Comparison of ENCODE assay signal across 18 mouse cellular contexts in the genomic region with DNA sequence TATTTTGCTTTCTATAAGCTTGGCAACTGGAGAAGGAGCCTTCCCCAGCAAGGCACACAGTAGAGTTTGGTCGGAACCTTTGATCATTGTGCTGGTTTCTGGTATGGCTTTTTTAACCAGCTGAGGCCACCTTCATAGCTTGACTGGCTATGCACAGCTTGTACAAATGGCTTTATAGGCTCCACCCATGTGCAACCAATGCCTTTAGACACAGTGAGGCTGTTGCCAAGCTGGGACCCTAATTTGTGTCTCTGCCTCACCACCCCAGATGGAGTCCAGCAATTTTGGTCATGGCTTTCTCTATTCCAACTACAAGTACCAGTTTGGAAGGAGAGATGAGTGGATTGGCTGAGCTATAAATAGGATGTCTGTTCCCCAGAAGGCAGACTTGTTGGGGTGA.
"Had no signal": no experiment of that assay in that cellular context is flagged by ENCODE, and none has a peak within 500 bp of the region (broad histone marks: within the 10 kb centered on the region; RNA-seq: fewer than 3 reads in every experiment).

No protein-coding gene starts in this region.

- H3K9me3 ChIP-seq: lung, embryonic 15.5 days; megakaryocyte, embryonic 14.5 days; midbrain, embryonic 13.5 days; midbrain, embryonic 15.5 days; neural tube, embryonic 12.5 days had no signal

- H3K4me1 ChIP-seq: midbrain, embryonic 13.5 days; midbrain, embryonic 15.5 days; neural tube, embryonic 12.5 days had no signal

- H3K27ac ChIP-seq: lung, embryonic 15.5 days; macrophage; midbrain, embryonic 13.5 days; midbrain, embryonic 15.5 days; neural tube, embryonic 12.5 days had no signal

- H3K9ac ChIP-seq: lung, embryonic 15.5 days; midbrain, embryonic 13.5 days; midbrain, embryonic 15.5 days; neural tube, embryonic 12.5 days had no signal

- H3K36me3 ChIP-seq: lung, embryonic 15.5 days; midbrain, embryonic 13.5 days; midbrain, embryonic 15.5 days; neural tube, embryonic 12.5 days had no signal

- H3K27me3 ChIP-seq: lung, embryonic 15.5 days; midbrain, embryonic 13.5 days; midbrain, embryonic 15.5 days; neural tube, embryonic 12.5 days had no signal

- DNase-seq: lung, adult 2 months; lung, postnatal 14 days; lung, postnatal 36 days; right cerebral cortex, adult 18-20 months; right cerebral cortex, postnatal 25 days; right cerebral cortex, postnatal 4 days; spleen, adult 18-20 months; thymus, adult 18-20 months; thymus, postnatal 14 days; thymus, postnatal 36 days had no signal

- H3K4me2 ChIP-seq: lung, embryonic 15.5 days; midbrain, embryonic 11.5 days; midbrain, embryonic 13.5 days; midbrain, embryonic 15.5 days; neural tube, embryonic 12.5 days had no signal

- ATAC-seq: lung, postnatal 0 days; midbrain, embryonic 13.5 days; midbrain, embryonic 15.5 days had no signal

- H3K4me3 ChIP-seq: lung, embryonic 15.5 days; megakaryocyte, embryonic 14.5 days; midbrain, embryonic 13.5 days; midbrain, embryonic 15.5 days; neural tube, embryonic 12.5 days had no signal
